Mouse (Mus musculus) macrophage (primary cell): ENCODE data around the gene Gm49352. TPM values are rescaled to one million over a fixed set of nuclear protein-coding genes. Genes with fewer than 3 reads are reported as not detected.
"Not testable (repeated sequence)": the region's sequence is repeated elsewhere in the genome, so short reads cannot be mapped to it uniquely, and the experiment has no call there.

Experiments used
- H3K27ac ChIP-seq: fragments of 350-480 bp; formaldehyde crosslinking; 2 replicates; pipeline ENCODE4 v1.9.0; 2021
- H3K36me3 ChIP-seq: fragments of 350-480 bp; formaldehyde crosslinking; 2 replicates; pipeline ENCODE4 v1.9.0; 2021; ENCODE audit errors: inconsistent target
- H3K4me3 ChIP-seq: fragments of 350-480 bp; formaldehyde crosslinking; 2 replicates; pipeline ENCODE4 v1.9.0; 2021; ENCODE audit errors: inconsistent target
- H3K79me2 ChIP-seq: fragments of 350-480 bp; formaldehyde crosslinking; 2 replicates; pipeline ENCODE4 v1.9.0; 2021; ENCODE audit errors: inconsistent target
- WGBS: methylation state at CpG from one replicate; pipeline ENCODE4 v1.1.7; 2026; ENCODE audit warnings: inconsistent platforms; ENCODE audit not compliant: missing documents; 5-methylcytosine and 5-hydroxymethylcytosine counted together
- polyA plus RNA-seq: library from polyadenylated mRNA; stranded (reverse); fragments of 250-400 nt; gene quantifications from 3 replicates; pipeline ENCODE4 v1.2.4, GENCODE M21; 2018; ENCODE audit warnings: inconsistent platforms
- total RNA-seq, 78 experiments: library from RNA; depleted of rRNA; stranded (reverse); fragments of 250-400 nt; gene quantifications; 1 replicate in 9 of 78; 2 replicates in 24 of 78; 3 replicates in 43 of 78; 4 replicates in 2 of 78; pipeline ENCODE4 v1.2.4; 2018; ENCODE audit warnings: inconsistent platforms in 56 of 78

Gene Gm49352
- not detected for total RNA-seq (2018; cell fraction: chromatin; rRNA removed)
- total RNA-seq (2018; cell fraction: cytosol; rRNA removed) = not detected
- total RNA-seq (2018; cell fraction: nucleus; rRNA removed) = not detected
- polyA plus RNA-seq = not detected in 3 replicates

DNA sequence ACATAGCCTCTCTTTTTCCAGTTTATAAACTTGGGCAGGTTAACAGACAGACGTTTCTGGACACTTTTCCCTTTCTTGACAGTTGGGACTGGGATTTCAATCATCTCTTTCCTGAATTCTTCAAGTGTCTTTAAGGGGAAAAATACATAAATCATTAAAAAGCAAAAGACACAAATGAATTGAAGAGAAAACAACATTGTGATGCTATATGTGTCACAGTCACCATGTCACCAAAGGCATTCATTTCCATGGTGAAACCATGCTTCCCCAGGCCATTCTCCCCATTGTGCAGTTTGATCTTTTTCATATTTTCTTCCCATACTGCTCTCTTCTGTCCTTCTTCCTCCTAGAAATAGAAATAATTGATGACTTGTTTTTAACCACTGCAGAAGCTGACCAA lies at the start of gene Gm49352:
TSS of gene Gm49352 (minus strand) at position 101 of the 400 bp plus-strand sequence.
- H3K27ac ChIP-seq, H3K36me3 ChIP-seq, H3K4me3 ChIP-seq, H3K79me2 ChIP-seq: not testable (repeated sequence)
- no CpG with 5 or more reads among the region's 1 CpGs for WGBS

DNA sequence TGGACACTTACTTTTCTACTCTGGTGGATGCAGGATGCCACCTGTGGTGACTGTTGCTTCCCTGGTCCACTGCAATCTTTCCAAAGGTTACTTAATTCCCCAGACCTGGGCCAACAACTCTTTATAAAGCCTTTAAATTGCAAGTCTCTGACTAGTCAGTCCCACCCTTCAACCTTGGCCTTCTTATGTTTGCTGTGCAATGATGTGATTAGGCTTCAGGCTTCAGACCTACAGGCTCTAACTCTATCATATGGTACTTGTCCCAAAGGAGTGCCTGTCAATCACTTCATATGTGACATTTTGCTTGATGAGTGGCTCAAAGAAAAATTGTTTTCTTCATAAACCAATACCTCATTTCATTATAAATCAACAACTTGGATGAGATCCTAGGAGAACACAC lies 2.1 kb upstream of the Gm49352 start, which contains the start of gene Cts3:
TSS of gene Cts3 (minus strand) at position 101 of the 400 bp plus-strand sequence.
- H3K36me3 ChIP-seq = no peaks in the 10 kb centered on the region
- no peak within 1 kb of the TSS for H3K27ac ChIP-seq
- H3K79me2 ChIP-seq = no peaks in the 10 kb centered on the region
- H3K4me3 ChIP-seq = no peak within 1 kb of the TSS

DNA sequence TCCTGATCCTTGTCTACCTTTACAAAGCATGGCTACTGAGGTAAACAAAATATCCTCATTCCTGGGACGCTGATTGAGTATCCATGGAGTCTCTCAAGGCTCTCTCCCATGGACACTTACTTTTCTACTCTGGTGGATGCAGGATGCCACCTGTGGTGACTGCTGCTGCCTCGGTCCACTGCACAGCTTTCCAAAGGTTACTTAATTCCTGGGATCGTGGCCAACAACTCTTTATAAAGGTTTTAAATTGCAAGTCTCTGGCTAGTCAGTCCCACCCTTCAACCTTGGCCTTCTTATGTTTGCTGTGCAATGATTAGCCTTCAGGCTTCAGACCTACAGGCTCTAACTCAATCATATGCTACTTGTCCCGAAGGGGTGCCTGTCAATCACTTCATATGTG lies 26.3 kb downstream of the Gm49352 start, which contains the start of gene Ctsm:
TSS of gene Ctsm (minus strand) at position 209 of the 400 bp plus-strand sequence.
- WGBS = 75% methylated on average over 4 of the region's 4 CpGs
- H3K27ac ChIP-seq = no peak within 1 kb of the TSS

More for the DNA sequence above, 26.3 kb downstream of the Gm49352 start, which contains the start of gene Ctsm:
- H3K4me3 ChIP-seq = no peak within 1 kb of the TSS
- no peaks in the 10 kb centered on the region for H3K36me3 ChIP-seq
- no peaks in the 10 kb centered on the region for H3K79me2 ChIP-seq

Other genes with a start within 250 kb of the Gm49352 start
- not detected in 3 replicates for gene Cts7, start 210.0 kb downstream of the Gm49352 start, polyA plus RNA-seq
- not detected in 3 replicates for gene Ctsm, start 26.3 kb downstream of the Gm49352 start, polyA plus RNA-seq
- not detected in 3 replicates for gene Cts3, start 2.0 kb upstream of the Gm49352 start, polyA plus RNA-seq